Mouse (Mus musculus) limb, embryonic 11.5 days (tissue): ENCODE measurements at regions not wholly inside any gene's neighbourhood (a gene's known extent, or its start where the extent isn't known, plus 50 kb on each side); places are given as distances from the start of the nearest gene placed in this dataset.

Experiments
- ATAC-seq: fragments of 200-750 bp; cut with Nextera tagmentation; 2 replicates; pipeline ENCODE4 v1.8.0; 2017; ENCODE audit warnings: low read depth; ENCODE audit not compliant: insufficient number of reproducible peaks, low FRiP score, low TSS enrichment
- DNase-seq: peaks from one replicate; pipeline ENCODE4 v3.0.0-alpha.2; 2015; ENCODE audit warnings: low spot score
- H3K27ac ChIP-seq: fragments of 300-500 bp; sonication (generic); replicated peaks from 2 replicates; pipeline ENCODE4 v1.5.1; 2014; ENCODE audit warnings: low read depth, mild to moderate bottlenecking, low read length
- H3K27me3 ChIP-seq: fragments of 300-500 bp; sonication (generic); 2 replicates; pipeline ENCODE4 v1.6.1; 2014; ENCODE audit warnings: mild to moderate bottlenecking, low read length, mixed read lengths; ENCODE audit not compliant: control insufficient read depth, insufficient read depth
- H3K36me3 ChIP-seq: fragments of 300-500 bp; sonication (generic); 2 replicates; pipeline ENCODE4 v1.6.1; 2014; ENCODE audit warnings: mild to moderate bottlenecking, low read length, moderate library complexity, mixed read lengths; ENCODE audit not compliant: control insufficient read depth, insufficient read depth
- H3K4me1 ChIP-seq: fragments of 300-500 bp; sonication (generic); 2 replicates; pipeline ENCODE4 v1.6.1; 2014; ENCODE audit warnings: low read length, mixed read lengths; ENCODE audit not compliant: control insufficient read depth, insufficient read depth
- H3K4me2 ChIP-seq: fragments of 300-500 bp; sonication (generic); 2 replicates; pipeline ENCODE4 v1.6.1; 2014; ENCODE audit warnings: low read depth, mild to moderate bottlenecking, moderate library complexity; ENCODE audit not compliant: severe bottlenecking
- H3K4me3 ChIP-seq: fragments of 300-500 bp; sonication (generic); 2 replicates; pipeline ENCODE4 v1.5.1; 2014; ENCODE audit warnings: low read depth, low read length
- H3K9ac ChIP-seq: fragments of 300-500 bp; sonication (generic); 2 replicates; pipeline ENCODE4 v1.6.1; 2014; ENCODE audit warnings: mild to moderate bottlenecking, low read length
- H3K9me3 ChIP-seq: fragments of 300-500 bp; sonication (generic); 2 replicates; pipeline ENCODE4 v1.6.1; 2016; ENCODE audit warnings: low read length; ENCODE audit not compliant: control insufficient read depth
- WGBS: fragments of 180-500 bp; shearing (Covaris S2); extraction: QIAGEN DNeasy Blood & Tissue Kit; methylation state at CpG from one replicate; pipeline ENCODE4 v1.1.7; 2014; 5-methylcytosine and 5-hydroxymethylcytosine counted together

DNA sequence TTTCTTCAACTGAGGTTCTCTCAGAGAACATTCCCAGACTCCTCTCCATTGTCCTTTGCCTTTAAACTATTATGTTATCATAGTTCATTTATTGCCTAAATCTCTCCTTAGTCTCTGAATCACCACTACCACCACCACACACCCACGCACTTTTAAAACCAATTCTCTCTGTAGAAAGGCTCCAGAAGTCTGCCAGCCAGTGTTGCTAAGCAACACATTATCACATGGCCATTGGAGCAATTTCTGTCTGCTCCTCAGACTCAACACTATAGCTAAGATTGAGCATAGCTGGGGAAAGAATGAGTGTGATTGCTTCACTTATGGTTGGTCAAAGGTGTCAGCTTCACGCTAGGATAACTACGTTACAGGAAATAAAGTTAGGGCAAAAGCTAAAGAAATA, 59.3 kb downstream of the Trap1a start:
- H3K4me2 ChIP-seq = no peak overlapping the region
- WGBS = 76% methylated on average over 3 of the region's 3 CpGs
- H3K9me3 ChIP-seq = no peaks in the 10 kb centered on the region
- no peak for ATAC-seq
- H3K9ac ChIP-seq = no peak overlapping the region
- no peak overlapping the region for H3K4me3 ChIP-seq
- no peak for DNase-seq
- H3K27me3 ChIP-seq = no peaks in the 10 kb centered on the region
- H3K27ac ChIP-seq = no peak overlapping the region
- H3K4me1 ChIP-seq = no peaks in the 10 kb centered on the region
- H3K36me3 ChIP-seq = no peaks in the 10 kb centered on the region

GRCm38 (mm10) chrX:139416701-139417100, 63.5 kb upstream of the D330045A20Rik start:
- 69% methylated on average over 6 of the region's 6 CpGs for WGBS
- no peak for ATAC-seq

DNA sequence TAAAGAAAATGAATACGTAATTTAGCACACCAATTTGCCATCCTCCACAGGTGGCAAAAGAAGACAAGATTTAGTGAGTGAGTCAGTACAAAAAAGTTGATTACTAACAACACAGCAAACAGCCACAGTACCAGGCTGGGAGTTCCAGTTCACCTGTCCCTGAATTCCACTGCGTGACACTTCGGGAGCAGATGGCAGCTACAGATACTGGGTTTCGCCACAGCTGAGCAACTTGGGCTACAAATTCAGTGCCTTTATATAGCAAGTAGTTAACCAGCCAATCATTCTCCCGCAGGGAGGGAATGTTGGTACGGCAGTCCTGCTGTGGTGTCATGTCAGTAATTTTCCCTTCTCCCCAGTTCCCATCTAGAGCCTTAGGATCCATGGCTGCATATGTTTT, 60.3 kb upstream of the D330045A20Rik start:
- ATAC-seq = no peak
- no peak overlapping the region for H3K27ac ChIP-seq
- no peaks in the 10 kb centered on the region for H3K4me1 ChIP-seq
- no peaks in the 10 kb centered on the region for H3K9me3 ChIP-seq
- H3K9ac ChIP-seq = no peak overlapping the region
- no peak overlapping the region for H3K4me3 ChIP-seq
- H3K4me2 ChIP-seq = no peak overlapping the region
- H3K27me3 ChIP-seq = no peaks in the 10 kb centered on the region
- WGBS = 76% methylated on average over 6 of the region's 6 CpGs
- DNase-seq = no peak
- H3K36me3 ChIP-seq = no peaks in the 10 kb centered on the region

More at GRCm38 (mm10) chrX:139416701-139417100, 63.5 kb upstream of the D330045A20Rik start:
- H3K4me3 ChIP-seq = no peak overlapping the region
- H3K4me1 ChIP-seq = no peaks in the 10 kb centered on the region
- H3K27me3 ChIP-seq = no peaks in the 10 kb centered on the region
- H3K4me2 ChIP-seq = no peak overlapping the region
- H3K27ac ChIP-seq = no peak overlapping the region
- no peak overlapping the region for H3K9ac ChIP-seq
- DNase-seq = peak; percentile 76
- H3K36me3 ChIP-seq = no peaks in the 10 kb centered on the region
- H3K9me3 ChIP-seq = no peaks in the 10 kb centered on the region

GRCm38 (mm10) chrX:139424307-139424706, 55.9 kb upstream of the D330045A20Rik start:
- 94% methylated on average over 1 of the region's 1 CpGs for WGBS
- Histone ChIP-seq H3K27me3 (no peaks in the 10 kb centered on the region), H3K9me3 (no peaks in the 10 kb centered on the region), H3K4me2 (no peak overlapping the region), H3K36me3 (no peaks in the 10 kb centered on the region), H3K27ac (no peak overlapping the region), H3K4me3 (no peak overlapping the region), H3K9ac (no peak overlapping the region), H3K4me1 (no peaks in the 10 kb centered on the region)
- ATAC-seq = no peak
- no peak for DNase-seq
